Mouse (Mus musculus): ENCODE results near the gene 2810004N23Rik. TPM values are rescaled to one million over a fixed set of nuclear protein-coding genes. Genes with fewer than 3 reads are reported as not detected.

2810004N23Rik gene
- polyA plus RNA-seq, 1 experiment, result 12.9 TPM

DNA sequence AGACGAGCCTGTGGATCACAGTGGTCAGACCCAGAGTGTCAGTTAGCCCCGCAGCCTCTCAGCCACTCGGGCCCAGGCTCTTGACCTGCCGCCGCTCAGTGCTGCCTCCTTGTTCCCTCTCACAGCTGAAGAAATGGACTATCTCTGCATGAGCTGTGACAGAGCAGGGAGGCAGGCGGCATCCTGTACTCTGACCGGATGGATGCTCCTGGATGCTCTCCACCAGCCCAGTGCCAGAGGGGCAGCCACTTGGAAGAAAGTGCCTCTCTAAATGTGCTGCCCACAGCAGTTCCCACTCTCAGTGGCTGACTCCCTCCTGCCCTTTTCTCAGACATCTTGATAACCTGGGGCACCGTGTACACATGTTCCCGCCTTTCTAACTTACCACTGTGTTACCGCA lies 21.1 kb downstream of the 2810004N23Rik start:
- peaks cover 24% of the 10 kb centered on the region for H3K4me1 ChIP-seq (ENCODE audit: control insufficient read depth, insufficient read depth, insufficient read length, low read length)
- H3K27ac ChIP-seq (replicated peaks; ENCODE audit: low read depth, low read length), result no peak overlapping the region
- H3K4me3 ChIP-seq (ENCODE audit: insufficient read depth, low read depth, low read length), result no peak overlapping the region

DNA sequence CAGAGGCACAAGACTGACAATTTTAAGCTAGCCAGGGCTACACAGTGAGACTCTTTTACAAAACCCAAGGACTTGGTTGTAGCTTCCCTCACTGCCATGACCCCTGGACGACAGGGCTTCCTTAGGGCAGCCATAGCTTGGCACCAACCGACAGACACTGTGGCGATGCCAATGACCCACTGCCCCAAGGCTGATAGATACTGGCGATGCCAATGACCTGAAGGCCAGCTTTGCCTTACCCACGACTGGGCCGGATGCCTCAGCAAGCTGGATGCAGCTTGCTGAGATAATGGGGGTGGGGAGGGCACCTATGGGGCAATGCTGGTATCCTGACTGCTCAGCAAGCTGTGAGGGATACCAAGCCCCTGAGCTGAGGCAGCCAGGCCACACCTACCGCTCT lies 22.0 kb downstream of the 2810004N23Rik start:
- peaks cover 24% of the 10 kb centered on the region for H3K4me1 ChIP-seq (ENCODE audit: control insufficient read depth, insufficient read depth, insufficient read length, low read length)
- H3K4me3 ChIP-seq (ENCODE audit: insufficient read depth, low read depth, low read length), result no peak overlapping the region
- H3K27ac ChIP-seq (replicated peaks; ENCODE audit: low read depth, low read length), result 0 out of 2 replicates have a peak overlapping the region, but pooled peaks have one; percentile 42

DNA sequence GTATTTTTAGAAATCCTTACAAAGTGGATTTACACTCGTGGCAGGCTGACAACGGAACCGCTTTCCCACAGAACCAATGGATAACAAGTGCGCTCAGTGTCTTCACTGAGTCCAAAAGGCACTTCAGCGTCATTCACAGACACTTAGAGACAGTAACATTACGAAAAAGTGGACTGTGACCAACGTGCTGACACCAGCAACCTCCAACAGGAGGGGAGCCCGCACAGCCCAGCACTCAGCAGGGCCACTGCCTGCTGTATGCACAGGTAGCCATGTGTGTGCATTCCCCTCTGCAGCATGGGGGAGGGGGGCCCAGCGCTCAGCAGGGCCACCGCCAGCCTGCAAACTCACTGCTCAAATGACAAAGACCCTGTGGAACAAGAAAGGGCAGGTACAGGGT lies 23.5 kb downstream of the 2810004N23Rik start:
- no peak overlapping the region for H3K27ac ChIP-seq (replicated peaks; ENCODE audit: low read depth, low read length)
- H3K4me1 ChIP-seq (ENCODE audit: control insufficient read depth, insufficient read depth, insufficient read length, low read length), result peaks cover 26% of the 10 kb centered on the region
- no peak overlapping the region for H3K4me3 ChIP-seq (ENCODE audit: insufficient read depth, low read depth, low read length)

DNA sequence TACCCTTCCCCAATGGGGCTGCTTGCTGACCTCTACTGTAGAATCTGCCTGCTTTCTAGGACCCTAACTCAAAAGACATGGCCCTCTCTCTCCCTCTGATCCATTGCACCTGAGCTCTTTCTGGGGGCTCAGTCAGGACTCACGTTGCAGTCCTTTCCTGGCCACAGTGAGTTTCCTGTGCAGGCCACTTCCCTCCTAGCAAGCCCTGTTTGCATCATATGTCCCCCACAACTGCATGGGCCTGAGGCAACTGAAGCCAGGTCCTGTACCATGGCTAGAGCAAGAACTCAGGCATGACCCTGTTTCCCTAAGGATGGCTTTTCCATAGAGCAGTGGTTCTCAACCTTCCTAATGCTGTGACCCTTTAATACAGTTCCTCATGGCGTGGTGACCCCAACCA lies 25.0 kb downstream of the 2810004N23Rik start:
- Histone ChIP-seq H3K4me3 (ENCODE audit: insufficient read depth, low read depth, low read length) (no peak overlapping the region), H3K4me1 (ENCODE audit: control insufficient read depth, insufficient read depth, insufficient read length, low read length) (peaks cover 14% of the 10 kb centered on the region; the same call in 1 of the 2 replicates), H3K27ac (replicated peaks; ENCODE audit: low read depth, low read length) (no peak overlapping the region; the same call in 1 of the 2 replicates)

DNA sequence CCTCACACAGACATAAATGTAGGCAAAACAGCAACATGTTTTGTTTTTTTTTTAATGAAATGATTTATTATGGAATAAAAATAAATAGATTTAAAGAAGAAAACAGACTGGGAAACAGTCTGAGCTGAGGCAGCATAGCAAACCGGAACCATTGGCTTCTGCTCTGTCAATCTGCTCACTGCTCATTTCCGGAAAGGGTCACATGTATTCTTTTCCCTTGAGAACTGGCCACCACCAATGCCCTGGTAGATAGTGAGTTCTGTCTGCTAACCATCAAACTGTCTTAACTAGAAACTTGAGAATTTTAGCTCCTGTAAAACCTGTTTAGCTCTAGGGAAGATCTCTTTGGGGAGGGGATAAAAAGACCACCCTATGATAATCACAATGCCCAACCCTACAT lies 26.0 kb downstream of the 2810004N23Rik start:
- Histone ChIP-seq H3K4me3 (ENCODE audit: insufficient read depth, low read depth, low read length) (no peak overlapping the region), H3K4me1 (ENCODE audit: control insufficient read depth, insufficient read depth, insufficient read length, low read length) (peaks cover 11% of the 10 kb centered on the region; the same call in 1 of the 2 replicates), H3K27ac (replicated peaks; ENCODE audit: low read depth, low read length) (no peak overlapping the region)

DNA sequence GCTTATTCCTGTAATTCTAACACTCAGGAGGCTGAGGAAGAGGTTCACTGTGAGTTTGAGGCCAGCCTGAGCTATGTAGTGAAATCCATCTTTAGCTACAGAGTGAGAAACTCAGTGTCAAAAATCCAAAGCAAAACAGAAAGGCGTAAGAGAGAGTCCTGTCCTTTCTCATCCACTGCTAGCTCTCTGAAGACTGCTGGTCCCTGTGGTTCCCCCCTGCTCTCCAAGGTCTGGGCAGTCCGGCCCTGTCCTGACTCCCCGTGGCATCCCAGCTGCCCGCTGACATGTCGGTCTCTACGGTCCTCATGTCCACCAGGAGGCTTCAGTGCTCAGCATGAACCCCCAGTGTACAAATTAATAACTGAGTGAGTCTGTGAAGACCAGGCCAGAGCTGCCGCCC lies 26.6 kb downstream of the 2810004N23Rik start:
- Histone ChIP-seq H3K4me1 (ENCODE audit: control insufficient read depth, insufficient read depth, insufficient read length, low read length) (peaks cover 11% of the 10 kb centered on the region; the same call in 1 of the 2 replicates), H3K27ac (replicated peaks; ENCODE audit: low read depth, low read length) (peak overlapping the region; percentile 52), H3K4me3 (ENCODE audit: insufficient read depth, low read depth, low read length) (no peak overlapping the region)

DNA sequence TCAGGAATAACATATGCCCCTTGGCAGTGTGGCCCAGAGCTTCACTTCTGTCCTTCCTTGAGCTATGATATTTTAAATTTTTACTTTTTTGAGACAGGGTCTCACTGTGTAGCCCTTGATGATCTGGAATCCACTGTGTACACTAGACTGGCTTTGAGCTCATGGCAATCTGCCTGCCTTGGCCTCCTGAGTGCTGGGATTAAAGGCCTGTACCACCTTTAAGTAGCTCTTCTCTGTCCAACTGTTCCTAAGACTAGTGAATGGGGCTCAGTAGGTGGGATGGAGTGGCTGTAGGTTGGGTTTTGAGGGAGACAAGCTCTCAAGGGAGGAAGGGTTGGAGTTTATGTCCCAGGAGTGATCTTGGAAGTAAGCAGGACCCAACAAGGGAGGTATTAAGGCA lies 27.1 kb downstream of the 2810004N23Rik start:
- Histone ChIP-seq H3K4me1 (ENCODE audit: control insufficient read depth, insufficient read depth, insufficient read length, low read length) (peaks cover 11% of the 10 kb centered on the region; the same call in 1 of the 2 replicates), H3K4me3 (ENCODE audit: insufficient read depth, low read depth, low read length) (no peak overlapping the region), H3K27ac (replicated peaks; ENCODE audit: low read depth, low read length) (peak overlapping the region; percentile 52)

DNA sequence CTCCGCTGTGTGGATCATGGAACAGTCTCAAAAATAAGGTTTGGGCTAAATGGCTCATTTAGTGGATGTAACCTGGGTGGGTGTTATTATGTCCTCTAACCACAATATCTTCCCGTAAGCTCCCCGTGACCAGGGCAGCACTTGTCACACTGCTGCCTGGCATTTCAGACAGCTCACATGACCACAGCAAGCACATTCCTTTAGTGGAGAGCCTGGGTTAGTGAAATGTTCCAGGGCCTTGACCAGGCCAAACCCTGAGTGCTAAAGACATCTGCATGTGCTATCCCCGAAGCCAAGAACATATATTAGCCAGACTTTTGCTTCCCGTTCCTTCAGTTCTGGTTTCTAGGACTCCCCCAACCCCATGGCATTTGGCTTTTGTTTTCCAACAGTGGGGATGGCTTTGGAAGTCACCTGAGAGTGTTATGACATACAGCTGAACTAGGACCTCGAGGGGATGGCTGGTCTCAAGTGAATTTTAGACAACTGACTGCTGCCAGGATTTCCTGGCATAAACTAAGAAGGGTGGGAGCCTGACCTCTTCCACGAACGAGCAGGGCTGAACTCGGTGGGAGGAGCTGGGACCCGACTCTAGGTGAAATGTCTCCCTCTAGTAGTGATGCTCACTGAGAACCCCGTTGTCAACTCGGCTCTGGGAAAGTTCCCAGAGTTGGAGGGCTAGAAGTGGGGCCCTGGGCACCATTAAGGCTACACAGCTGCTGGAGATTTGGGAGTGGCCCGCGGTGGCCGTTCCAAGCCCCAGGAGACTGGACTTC lies 29.3 kb downstream of the 2810004N23Rik start:
- Histone ChIP-seq H3K27ac (replicated peaks; ENCODE audit: low read depth, low read length) (peak overlapping the region; percentile 98), H3K4me3 (ENCODE audit: insufficient read depth, low read depth, low read length) (peak overlapping the region; percentile 61), H3K4me1 (ENCODE audit: control insufficient read depth, insufficient read depth, insufficient read length, low read length) (peaks cover 9% of the 10 kb centered on the region; the same call in 1 of the 2 replicates)

DNA sequence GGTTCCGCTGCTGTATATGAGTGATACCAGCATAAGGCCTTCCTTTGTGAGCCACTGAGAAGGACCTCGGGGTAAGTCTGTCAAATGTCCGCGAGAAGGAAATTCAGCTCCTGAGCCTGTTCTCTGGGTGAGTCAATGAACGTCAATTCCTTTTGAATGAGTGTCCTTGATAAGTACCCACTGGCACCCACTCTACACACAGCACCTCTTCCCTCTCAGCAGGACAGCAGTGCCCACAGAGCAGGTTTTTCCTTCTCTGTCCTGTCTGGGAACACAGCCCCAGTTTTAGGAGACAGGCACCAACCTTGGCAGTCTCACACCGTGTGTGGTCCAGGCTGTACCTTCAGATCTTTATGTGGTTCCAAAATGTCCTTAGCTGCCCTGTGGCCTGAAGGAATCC lies 31.0 kb downstream of the 2810004N23Rik start:
- Histone ChIP-seq H3K4me3 (ENCODE audit: insufficient read depth, low read depth, low read length) (peak overlapping the region; percentile 61), H3K4me1 (ENCODE audit: control insufficient read depth, insufficient read depth, insufficient read length, low read length) (peaks cover 9% of the 10 kb centered on the region; the same call in 1 of the 2 replicates), H3K27ac (replicated peaks; ENCODE audit: low read depth, low read length) (peak overlapping the region; percentile 98)

DNA sequence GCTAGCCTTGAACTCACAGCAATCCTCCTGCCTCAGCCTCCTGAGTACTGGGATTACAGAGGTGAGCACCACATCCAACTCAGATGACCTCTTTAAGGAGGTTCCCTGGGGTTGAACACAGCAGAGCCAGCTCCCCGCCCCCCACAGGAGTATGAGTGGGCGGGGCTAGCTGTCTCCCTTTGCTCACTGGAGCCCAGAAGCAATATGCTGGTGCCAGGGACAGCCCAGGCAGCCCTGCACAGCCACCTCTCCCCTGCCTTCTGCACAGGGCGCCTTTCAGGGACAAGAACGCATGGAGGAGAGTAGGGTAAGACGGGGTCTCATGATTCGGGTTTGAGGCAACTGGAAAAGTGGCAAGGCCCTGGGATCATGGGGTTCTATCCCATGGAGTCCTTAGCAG lies 31.4 kb downstream of the 2810004N23Rik start:
- Histone ChIP-seq H3K27ac (replicated peaks; ENCODE audit: low read depth, low read length) (peak overlapping the region; percentile 98), H3K4me1 (ENCODE audit: control insufficient read depth, insufficient read depth, insufficient read length, low read length) (peaks cover 9% of the 10 kb centered on the region; the same call in 1 of the 2 replicates), H3K4me3 (ENCODE audit: insufficient read depth, low read depth, low read length) (peak overlapping the region; percentile 61)

DNA sequence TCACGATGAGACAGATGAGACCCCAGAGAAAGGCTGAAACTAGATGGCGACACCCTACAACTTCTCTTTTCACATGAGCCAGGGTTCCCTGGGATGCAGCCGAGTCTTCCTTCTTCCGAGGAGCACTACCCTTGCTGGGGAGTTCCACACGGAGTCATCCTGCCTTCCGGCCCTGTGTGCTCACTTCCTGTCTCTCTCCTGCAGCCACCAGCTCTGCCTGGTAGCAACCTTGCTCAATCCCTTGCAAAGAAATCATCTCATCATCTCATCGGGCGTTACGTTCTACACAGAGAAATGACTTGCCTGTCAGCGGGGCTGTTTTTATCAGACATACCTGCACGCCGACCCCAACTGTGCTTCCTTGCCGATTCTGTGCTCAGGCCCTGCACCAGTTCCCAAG lies 32.9 kb downstream of the 2810004N23Rik start:
- H3K4me1 ChIP-seq (ENCODE audit: control insufficient read depth, insufficient read depth, insufficient read length, low read length), result peaks cover 10% of the 10 kb centered on the region
- no peak overlapping the region for H3K4me3 ChIP-seq (ENCODE audit: insufficient read depth, low read depth, low read length)
- no peak overlapping the region for H3K27ac ChIP-seq (replicated peaks; ENCODE audit: low read depth, low read length)

DNA sequence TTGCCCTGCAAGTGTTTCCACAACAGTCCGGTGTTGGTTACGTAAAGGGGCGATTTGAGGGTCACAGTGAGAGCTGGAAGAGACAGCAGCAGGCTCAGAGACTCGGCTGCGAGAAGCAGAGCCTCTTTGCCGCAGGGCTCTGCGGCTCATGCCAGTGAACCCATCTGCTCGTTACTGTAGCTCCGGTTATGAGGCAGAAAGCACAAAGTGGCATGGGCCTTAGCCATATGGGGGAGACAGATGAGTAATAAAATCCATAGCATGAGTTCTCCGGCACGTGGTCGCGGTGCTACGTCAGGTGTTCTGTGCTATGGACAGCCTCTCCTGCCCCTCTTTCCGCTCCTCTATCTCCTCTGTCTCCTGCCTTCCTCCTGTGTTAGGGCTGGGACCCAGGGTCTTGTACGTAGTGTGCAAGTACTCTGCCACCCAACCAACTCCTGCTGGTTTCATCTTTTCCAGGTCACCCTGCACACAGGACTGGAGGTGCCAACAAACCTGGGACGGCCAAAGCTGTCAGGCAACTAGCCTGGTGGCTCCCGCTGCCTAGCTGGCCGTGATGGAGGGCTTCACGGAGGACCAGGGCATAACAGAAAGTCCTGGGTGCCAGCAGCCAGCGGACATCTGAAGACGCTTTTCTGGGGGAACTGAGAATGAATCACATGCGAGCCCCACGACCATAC lies 34.2 kb downstream of the 2810004N23Rik start:
- peaks cover 10% of the 10 kb centered on the region for H3K4me1 ChIP-seq (ENCODE audit: control insufficient read depth, insufficient read depth, insufficient read length, low read length)
- no peak overlapping the region for H3K27ac ChIP-seq (replicated peaks; ENCODE audit: low read depth, low read length)
- no peak overlapping the region for H3K4me3 ChIP-seq (ENCODE audit: insufficient read depth, low read depth, low read length)

DNA sequence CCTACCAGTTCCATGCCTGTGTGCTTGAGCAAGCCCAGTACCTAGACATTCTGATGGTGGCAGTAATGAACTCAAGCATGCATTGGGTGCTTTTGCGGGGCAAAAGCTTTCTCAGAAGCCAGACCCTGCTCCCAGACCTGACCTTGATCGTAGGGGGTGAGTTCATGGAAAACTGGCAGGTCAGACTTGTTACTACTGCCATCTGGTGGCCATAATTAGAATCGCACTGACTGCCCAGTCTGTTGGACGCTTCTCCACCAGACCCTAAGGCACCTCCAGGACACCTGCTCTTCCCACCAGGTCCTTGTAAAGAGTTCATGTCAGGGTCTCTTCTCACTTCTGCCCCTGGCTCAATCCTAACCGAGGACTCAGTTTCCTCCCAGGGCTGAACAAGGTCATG lies 35.5 kb downstream of the 2810004N23Rik start:
- Histone ChIP-seq H3K4me3 (ENCODE audit: insufficient read depth, low read depth, low read length) (no peak overlapping the region), H3K27ac (replicated peaks; ENCODE audit: low read depth, low read length) (peak overlapping the region; percentile 94), H3K4me1 (ENCODE audit: control insufficient read depth, insufficient read depth, insufficient read length, low read length) (peaks cover 10% of the 10 kb centered on the region)

DNA sequence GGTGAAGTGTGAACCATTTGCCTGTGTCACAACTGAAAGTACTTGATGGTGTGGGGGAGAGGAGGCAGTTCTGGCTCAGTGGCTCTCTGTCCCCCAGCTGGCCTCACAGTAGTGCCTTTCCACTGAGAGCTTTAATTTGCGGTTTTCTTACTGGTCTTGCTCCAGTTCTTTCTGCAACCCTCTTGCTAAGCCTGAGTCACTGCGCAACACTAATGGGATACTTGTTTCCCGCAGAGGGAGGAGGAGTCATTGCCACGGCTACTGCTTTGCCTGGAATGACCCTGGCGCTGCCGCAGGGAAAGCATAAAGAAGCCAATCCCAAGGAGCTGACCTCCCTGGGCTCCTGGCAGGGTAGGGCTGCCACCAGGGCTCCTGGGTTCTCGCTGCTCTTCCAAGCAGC lies 36.3 kb downstream of the 2810004N23Rik start:
- Histone ChIP-seq H3K4me1 (ENCODE audit: control insufficient read depth, insufficient read depth, insufficient read length, low read length) (peaks cover 10% of the 10 kb centered on the region), H3K27ac (replicated peaks; ENCODE audit: low read depth, low read length) (peak overlapping the region; percentile 94), H3K4me3 (ENCODE audit: insufficient read depth, low read depth, low read length) (no peak overlapping the region)

DNA sequence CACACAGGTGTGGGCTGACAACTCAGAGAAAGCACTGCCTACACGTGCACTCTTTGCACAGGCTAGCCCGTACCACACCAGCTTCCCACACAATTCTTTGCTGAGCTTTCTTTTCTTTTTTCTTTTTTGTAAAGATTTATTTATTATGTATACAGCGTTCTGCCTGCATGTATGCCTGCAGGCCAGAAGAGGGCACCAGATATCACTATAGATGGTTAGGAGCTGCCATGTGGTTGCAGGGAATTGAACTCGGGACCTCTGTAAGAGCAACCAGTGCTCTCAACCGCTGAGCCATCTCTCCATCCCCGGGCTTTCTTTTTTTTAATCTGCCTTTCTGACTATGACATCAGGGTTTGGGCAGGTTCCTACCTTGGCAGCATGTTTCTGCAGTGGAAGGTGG lies 39.4 kb downstream of the 2810004N23Rik start:
- H3K4me1 ChIP-seq (ENCODE audit: control insufficient read depth, insufficient read depth, insufficient read length, low read length), result peaks cover 22% of the 10 kb centered on the region

More for the DNA sequence above, 39.4 kb downstream of the 2810004N23Rik start:
- no peak overlapping the region for H3K27ac ChIP-seq (replicated peaks; ENCODE audit: low read depth, low read length)
- H3K4me3 ChIP-seq (ENCODE audit: insufficient read depth, low read depth, low read length), result no peak overlapping the region
